ENCODE assay signal across 30 mouse cellular contexts in the genomic region with DNA sequence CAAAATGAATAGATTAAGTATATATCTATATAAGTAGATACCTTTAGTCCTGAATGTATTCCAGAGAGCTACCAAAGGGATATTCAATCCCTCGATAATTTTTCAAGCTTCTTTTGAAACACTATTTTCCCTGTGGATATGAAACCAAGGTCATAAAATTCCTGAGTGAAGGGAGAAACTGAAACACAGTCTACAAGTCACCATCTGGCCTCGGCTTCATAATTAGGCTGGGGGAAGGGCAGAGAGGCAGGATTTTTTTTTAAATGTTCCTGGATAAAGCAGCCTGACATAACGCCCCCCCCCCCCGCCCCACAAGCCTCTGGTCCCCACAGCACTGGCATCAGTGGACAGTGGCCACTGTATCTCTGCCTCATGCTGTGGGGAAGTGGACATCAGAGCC.
DNase-seq lines count a peak whose midpoint lies in the region; ATAC-seq and TF ChIP-seq lines count a peak whose summit lies in the region.
"Had no signal": no experiment of that assay in that cellular context is flagged by ENCODE, and none has a peak within 500 bp of the region (broad histone marks: within the 10 kb centered on the region; RNA-seq: fewer than 3 reads in every experiment).

No protein-coding gene starts in this region.

- no peaks in the 10 kb centered on the region for H3K27me3 ChIP-seq in kidney, postnatal 0 days (ENCODE audit: insufficient read depth, low read length)
- H3K27me3 ChIP-seq in limb, embryonic 13.5 days: no peaks in the 10 kb centered on the region
- H3K27me3 ChIP-seq: embryonic facial prominence, embryonic 15.5 days; forebrain, embryonic 13.5 days; heart, embryonic 12.5 days; hindbrain, embryonic 13.5 days; limb, embryonic 15.5 days; neural tube, embryonic 15.5 days; Patski; stomach, embryonic 15.5 days had no signal

- H3K4me1 ChIP-seq in kidney, postnatal 0 days (replicated peaks; ENCODE audit: insufficient read depth, low read length): no peaks in the 10 kb centered on the region
- H3K4me1 ChIP-seq in limb, embryonic 13.5 days: peaks cover 16% of the 10 kb centered on the region
- H3K4me1 ChIP-seq: embryonic facial prominence, embryonic 15.5 days; stomach, embryonic 15.5 days had no signal

- H3K4me3 ChIP-seq in kidney, postnatal 0 days (replicated peaks; ENCODE audit: low read depth, low read length): no peak overlapping the region
- H3K4me3 ChIP-seq in limb, embryonic 13.5 days: no peak overlapping the region
- H3K4me3 ChIP-seq: embryonic facial prominence, embryonic 15.5 days; forebrain, embryonic 13.5 days; gastrocnemius, adult 2 months; heart, embryonic 12.5 days; hindbrain, embryonic 13.5 days; limb, embryonic 15.5 days; neural tube, embryonic 15.5 days; stomach, embryonic 15.5 days had no signal

- TF ChIP-seq CTCF in kidney, postnatal 0 days (IDR thresholded peaks at IDR 0.05; ENCODE audit: low read depth): no peak

- H3K36me3 ChIP-seq in kidney, postnatal 0 days (ENCODE audit: insufficient read depth, low read length): no peaks in the 10 kb centered on the region
- no peaks in the 10 kb centered on the region for H3K36me3 ChIP-seq in limb, embryonic 13.5 days
- H3K36me3 ChIP-seq: embryonic facial prominence, embryonic 15.5 days; heart, embryonic 12.5 days; hindbrain, embryonic 13.5 days; limb, embryonic 15.5 days; neural tube, embryonic 15.5 days; stomach, embryonic 15.5 days had no signal

- peak; percentile 23 for DNase-seq in embryo, embryonic 10.5 days (ENCODE audit: low spot score)
- DNase-seq in embryo, embryonic 9.5 days (ENCODE audit: extremely low spot score): no peak
- DNase-seq in kidney, postnatal 0 days (ENCODE audit: low spot score): peak; percentile 54
- no peak for DNase-seq in kidney, postnatal 10 days
- no peak for DNase-seq in left cerebral cortex, postnatal 14 days (ENCODE audit: low spot score in 2 of 2)
- DNase-seq in adrenal gland, postnatal 25 days: no peak
- DNase-seq: adrenal gland, postnatal 14 days; cerebellum, adult 18-20 months; cerebellum, postnatal 14 days; gastrocnemius, adult 2 months; gastrocnemius, postnatal 36 days; heart, adult 18-20 months; heart, postnatal 4 days; kidney, adult 9 months; layer of hippocampus, adult 9-11 months; lung, adult 2 months; lung, postnatal 14 days; midbrain, embryonic 14.5 days; right cerebral cortex, postnatal 25 days had no signal

- no peak overlapping the region for H3K27ac ChIP-seq in kidney, postnatal 0 days
- H3K27ac ChIP-seq in limb, embryonic 13.5 days: no peak overlapping the region
- H3K27ac ChIP-seq: embryonic facial prominence, embryonic 15.5 days; forebrain, embryonic 13.5 days; gastrocnemius, adult 2 months; hindbrain, embryonic 13.5 days; limb, embryonic 15.5 days; liver, embryonic 14.5 days; neural tube, embryonic 15.5 days; stomach, embryonic 15.5 days had no signal

- H3K4me2 ChIP-seq in kidney, postnatal 0 days (ENCODE audit: low read length): no peak overlapping the region
- 0 out of 2 replicates have a peak overlapping the region, but pooled peaks have one; percentile 12 for H3K4me2 ChIP-seq in limb, embryonic 13.5 days (replicated peaks)
- H3K4me2 ChIP-seq: embryonic facial prominence, embryonic 15.5 days; forebrain, embryonic 13.5 days; heart, embryonic 12.5 days; hindbrain, embryonic 13.5 days; limb, embryonic 15.5 days; neural tube, embryonic 15.5 days; stomach, embryonic 15.5 days had no signal

- intact Hi-C loops in left cerebral cortex, postnatal 14 days (cut with DNase I): no loop called here

- ATAC-seq in kidney, postnatal 0 days (replicated peaks; ENCODE audit: low FRiP score, low read depth): no peak
- no peak for ATAC-seq in limb, embryonic 13.5 days (ENCODE audit: low FRiP score, low read depth)
- ATAC-seq: forebrain, embryonic 13.5 days; intestine, embryonic 16.5 days; Patski had no signal

- WGBS in kidney, postnatal 0 days: 25% methylated on average over 4 of the region's 4 CpGs
- 19% methylated on average over 4 of the region's 4 CpGs for WGBS in limb, embryonic 13.5 days

- no peak overlapping the region for H3K9ac ChIP-seq in kidney, postnatal 0 days (ENCODE audit: low read depth, low read length)
- H3K9ac ChIP-seq in limb, embryonic 13.5 days: no peak overlapping the region
- H3K9ac ChIP-seq: embryonic facial prominence, embryonic 15.5 days; forebrain, embryonic 13.5 days; heart, embryonic 12.5 days; hindbrain, embryonic 13.5 days; limb, embryonic 15.5 days; liver, embryonic 14.5 days; neural tube, embryonic 15.5 days; stomach, embryonic 15.5 days had no signal

- H3K9me3 ChIP-seq in kidney, postnatal 0 days (replicated peaks; ENCODE audit: low read length): no peaks in the 10 kb centered on the region
- no peaks in the 10 kb centered on the region for H3K9me3 ChIP-seq in limb, embryonic 13.5 days
- H3K9me3 ChIP-seq: embryonic facial prominence, embryonic 15.5 days; forebrain, embryonic 13.5 days; heart, embryonic 12.5 days; hindbrain, embryonic 13.5 days; limb, embryonic 15.5 days; neural tube, embryonic 15.5 days; stomach, embryonic 15.5 days had no signal

Comparison
In these comparisons a context has a peak if more than half of its experiments do, and no peak if none do; other contexts are left out.
1. DNase-seq: peak in embryo, embryonic 10.5 days (single experiment) and kidney, postnatal 0 days (single experiment); none in embryo, embryonic 9.5 days (single experiment), kidney, postnatal 10 days (single experiment), left cerebral cortex, postnatal 14 days (0 of 2) and adrenal gland, postnatal 25 days (single experiment).